Mouse (Mus musculus): ENCODE data around the gene Dclre1a. TPM values are rescaled to one million over a fixed set of nuclear protein-coding genes. Genes with fewer than 3 reads are reported as not detected.
"Not testable (repeated sequence)": the region's sequence is repeated elsewhere in the genome, so short reads cannot be mapped to it uniquely, and the experiment has no call there.

Gene Dclre1a
- polyA plus RNA-seq, 1 experiment from 2014 or later: 18.4 TPM

DNA sequence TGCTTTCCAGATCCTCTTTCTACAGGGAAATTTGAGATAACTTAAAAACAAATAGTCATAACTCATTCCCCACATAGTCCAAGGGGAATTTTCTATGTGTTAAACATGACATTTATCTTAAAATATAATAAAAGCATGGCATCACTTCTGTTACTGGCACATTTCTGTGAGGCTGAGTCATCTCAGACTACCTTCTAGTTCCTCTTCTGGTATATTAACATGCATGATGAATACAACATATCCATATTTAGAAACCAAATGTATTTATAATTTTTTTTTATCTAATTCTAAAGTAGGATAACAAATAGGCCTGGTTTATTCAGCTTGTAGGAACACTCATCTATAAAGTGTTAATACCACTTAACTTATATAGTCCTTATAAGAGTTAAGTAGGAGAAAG lies 2.0 kb downstream of the Dclre1a start:
- no peak overlapping the region for H3K4me3 ChIP-seq
- no peak overlapping the region for H3K9ac ChIP-seq (replicated peaks)
- no peak overlapping the region for H3K27ac ChIP-seq (replicated peaks)
- peaks cover 26% of the 10 kb centered on the region; the same call in 1 of the 2 replicates for H3K36me3 ChIP-seq
- peaks cover 15% of the 10 kb centered on the region for H3K4me1 ChIP-seq
- no peaks in the 10 kb centered on the region for H3K27me3 ChIP-seq
- H3K4me2 ChIP-seq (replicated peaks): no peak overlapping the region
- H3K9me3 ChIP-seq: no peaks in the 10 kb centered on the region
- no peak for ATAC-seq (ENCODE audit: low FRiP score, low read depth)

DNA sequence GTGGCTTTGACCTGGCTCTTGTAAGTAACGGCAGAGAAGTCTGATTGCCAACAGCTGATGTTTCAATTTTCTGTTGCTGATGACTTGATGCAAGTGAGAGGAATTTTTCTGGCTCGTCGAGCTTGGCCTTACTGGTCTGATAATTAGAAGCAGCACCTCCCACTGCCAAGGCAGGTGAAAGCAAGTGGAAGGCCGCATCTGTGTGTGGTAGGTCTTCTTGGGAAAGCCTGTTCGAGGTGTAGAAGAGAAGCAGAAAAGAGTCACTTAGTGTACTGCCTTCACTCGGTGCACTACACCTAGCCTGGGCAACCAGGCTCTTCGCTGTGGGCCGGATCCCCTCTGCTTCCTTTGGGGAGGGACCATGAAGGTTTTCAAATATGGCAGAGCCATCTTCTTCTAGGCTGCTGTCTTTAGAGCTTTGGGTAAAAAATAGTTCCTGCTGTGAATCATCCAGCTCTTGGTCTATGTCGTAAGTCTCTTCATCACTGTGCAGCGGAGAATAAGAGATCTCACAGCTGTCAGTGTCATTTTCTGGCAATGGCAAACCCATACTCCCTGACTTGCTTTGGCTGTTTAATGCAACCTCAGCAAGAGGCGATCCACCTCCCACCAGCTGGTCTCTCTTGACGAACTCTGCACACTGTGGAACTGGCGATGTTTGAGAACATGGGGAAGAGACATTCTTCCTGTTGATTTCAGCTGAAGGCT lies 3.2 kb downstream of the Dclre1a start:
- Histone ChIP-seq H3K36me3 (peaks cover 26% of the 10 kb centered on the region; the same call in 1 of the 2 replicates), H3K4me2 (replicated peaks) (no peak overlapping the region), H3K9ac (replicated peaks) (no peak overlapping the region), H3K27ac (replicated peaks) (no peak overlapping the region), H3K4me3 (no peak overlapping the region), H3K4me1 (peaks cover 12% of the 10 kb centered on the region), H3K9me3 (no peaks in the 10 kb centered on the region), H3K27me3 (no peaks in the 10 kb centered on the region)
- no peak for ATAC-seq (ENCODE audit: low FRiP score, low read depth)
- 93% methylated on average over 13 of the region's 13 CpGs for WGBS

DNA sequence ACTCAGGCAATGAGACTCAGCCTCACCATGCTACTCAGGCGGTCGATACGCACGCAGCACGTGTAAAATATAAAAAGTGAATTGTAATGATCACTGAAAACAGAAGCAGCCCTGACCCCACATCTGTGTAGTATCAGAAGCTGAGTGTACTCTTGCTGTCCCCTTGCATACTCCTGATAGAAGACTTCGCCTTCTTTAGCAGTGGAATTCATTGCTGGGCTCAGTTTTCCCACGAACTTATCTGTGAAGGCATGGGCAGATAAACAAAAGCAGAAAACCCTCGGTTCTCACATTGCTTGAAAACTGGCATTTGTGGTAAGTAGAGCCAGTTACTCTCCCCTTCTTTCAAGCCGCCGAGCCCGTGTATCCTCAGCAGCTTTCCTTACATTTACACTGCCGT lies 4.7 kb downstream of the Dclre1a start:
- Histone ChIP-seq H3K9me3 (no peaks in the 10 kb centered on the region), H3K27ac (replicated peaks) (no peak overlapping the region), H3K4me2 (replicated peaks) (no peak overlapping the region), H3K4me3 (no peak overlapping the region), H3K9ac (replicated peaks) (no peak overlapping the region), H3K27me3 (no peaks in the 10 kb centered on the region), H3K36me3 (peaks cover 26% of the 10 kb centered on the region; the same call in 1 of the 2 replicates), H3K4me1 (peaks cover 5% of the 10 kb centered on the region)
- no peak for ATAC-seq (ENCODE audit: low FRiP score, low read depth)
- 92% methylated on average over 12 of the region's 12 CpGs for WGBS

DNA sequence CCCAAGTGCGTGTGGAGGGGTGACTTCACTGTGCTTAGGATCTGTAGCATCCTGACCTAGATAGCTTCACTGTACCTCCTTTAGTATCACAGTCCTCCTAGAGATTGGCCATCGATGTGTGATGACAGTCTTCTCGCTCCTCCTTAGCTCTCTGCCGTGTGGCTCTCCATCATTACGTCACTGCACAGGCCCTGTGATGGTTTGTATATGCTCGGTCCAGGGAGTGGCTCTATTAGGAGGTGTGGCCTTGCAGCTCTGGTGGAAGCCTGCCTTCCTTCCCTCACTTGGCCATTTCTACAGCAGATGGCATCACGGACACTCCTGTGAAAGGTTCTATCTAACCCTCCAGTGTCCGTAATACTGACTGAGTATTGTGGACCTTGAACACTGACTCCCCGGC lies 12.3 kb downstream of the Dclre1a start:
- H3K9me3 ChIP-seq: no peaks in the 10 kb centered on the region
- 95% methylated on average over 9 of the region's 9 CpGs for WGBS
- H3K27ac ChIP-seq (replicated peaks): no peak overlapping the region
- H3K9ac ChIP-seq (replicated peaks): no peak overlapping the region
- no peak overlapping the region for H3K4me3 ChIP-seq
- peaks cover 9% of the 10 kb centered on the region; the same call in 1 of the 2 replicates for H3K36me3 ChIP-seq
- no peaks in the 10 kb centered on the region for H3K27me3 ChIP-seq
- H3K4me2 ChIP-seq (replicated peaks): no peak overlapping the region
- H3K4me1 ChIP-seq: no peaks in the 10 kb centered on the region
- ATAC-seq (ENCODE audit: low FRiP score, low read depth): no peak

DNA sequence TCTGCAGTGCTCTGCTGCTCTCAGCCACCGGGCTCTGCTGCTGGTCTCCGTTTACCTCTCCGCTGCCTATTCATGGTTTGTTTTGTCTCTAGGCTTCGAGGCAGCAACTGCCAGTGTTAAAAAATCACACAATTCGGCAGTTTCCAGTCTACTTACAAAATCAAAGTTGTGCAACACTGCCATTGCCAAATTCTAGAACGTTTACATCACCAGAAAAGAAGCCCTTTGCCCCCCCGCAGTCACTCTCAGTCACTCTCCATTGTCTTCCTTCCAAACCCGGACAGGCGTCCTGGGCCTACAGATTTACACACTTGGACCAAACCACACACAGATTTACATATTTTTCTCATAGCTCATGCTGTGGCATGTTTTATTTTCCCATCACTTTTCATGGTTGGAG lies 13.0 kb downstream of the Dclre1a start:
- Histone ChIP-seq H3K27me3 (no peaks in the 10 kb centered on the region), H3K9ac (replicated peaks) (no peak overlapping the region), H3K4me3 (no peak overlapping the region), H3K36me3 (peaks cover 9% of the 10 kb centered on the region; the same call in 1 of the 2 replicates), H3K9me3 (no peaks in the 10 kb centered on the region), H3K27ac (replicated peaks) (no peak overlapping the region), H3K4me1 (no peaks in the 10 kb centered on the region), H3K4me2 (replicated peaks) (no peak overlapping the region)
- WGBS: 83% methylated on average over 9 of the region's 9 CpGs
- no peak for ATAC-seq (ENCODE audit: low FRiP score, low read depth)

DNA sequence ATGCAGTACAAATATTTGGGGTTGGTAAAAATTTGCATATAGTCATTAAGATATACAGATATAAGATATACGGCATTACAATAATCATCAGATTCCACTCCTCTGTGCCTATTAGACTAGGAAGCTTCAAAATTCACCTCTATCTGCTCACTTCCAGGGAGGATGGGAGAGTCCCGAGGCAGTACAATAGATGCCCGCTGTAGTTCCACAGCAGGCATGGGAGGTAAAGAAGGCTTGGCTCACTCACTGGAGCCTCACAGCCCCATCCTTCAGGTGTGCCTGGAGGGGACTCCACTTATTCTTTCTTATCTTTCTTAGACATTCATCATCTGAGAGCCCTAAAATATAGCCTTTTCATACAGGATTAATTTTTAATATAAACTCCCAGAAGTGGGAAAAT lies 13.7 kb downstream of the Dclre1a start:
- Histone ChIP-seq H3K9me3 (no peaks in the 10 kb centered on the region), H3K27ac (replicated peaks) (no peak overlapping the region), H3K27me3 (no peaks in the 10 kb centered on the region), H3K9ac (replicated peaks) (no peak overlapping the region), H3K36me3 (peaks cover 9% of the 10 kb centered on the region; the same call in 1 of the 2 replicates), H3K4me2 (replicated peaks) (no peak overlapping the region), H3K4me1 (no peaks in the 10 kb centered on the region), H3K4me3 (no peak overlapping the region)
- ATAC-seq (ENCODE audit: low FRiP score, low read depth): no peak
- 88% methylated on average over 3 of the region's 3 CpGs for WGBS

DNA sequence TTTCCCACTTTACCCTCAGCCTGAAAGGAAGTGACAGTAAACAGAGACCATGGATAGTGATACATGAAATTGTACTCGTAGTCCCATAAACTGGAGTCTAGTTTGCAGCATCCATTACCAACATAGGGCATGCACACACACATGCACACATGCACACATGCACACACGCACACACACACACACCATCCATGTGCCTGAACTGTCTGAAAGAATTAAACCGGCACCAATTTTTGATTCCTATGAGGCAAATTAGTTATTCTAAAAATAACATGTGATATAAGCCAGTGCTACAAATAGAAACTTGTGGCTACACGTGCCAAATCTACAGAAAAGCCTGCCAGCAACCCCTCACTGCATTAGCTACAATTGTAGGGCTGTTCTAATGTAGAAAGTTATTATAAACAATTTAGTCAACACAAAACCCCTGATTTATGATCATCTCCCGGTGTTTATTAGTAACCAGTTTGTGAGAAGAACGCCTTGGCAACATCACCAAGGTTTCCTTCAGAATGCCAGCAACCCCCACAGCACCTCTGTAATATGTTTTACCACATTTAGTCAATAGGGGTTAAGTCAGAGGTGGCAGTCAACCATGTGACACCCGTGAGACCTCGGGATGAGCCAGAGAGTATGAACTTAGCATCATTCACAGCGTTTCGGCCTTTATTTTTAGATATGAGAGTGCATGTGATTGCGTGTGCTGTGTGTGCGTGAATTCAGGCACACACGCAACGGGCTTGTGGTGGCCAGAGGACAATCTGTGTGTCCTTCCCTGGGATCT lies 14.5 kb downstream of the Dclre1a start:
- 96% methylated on average over 14 of the region's 14 CpGs for WGBS
- Histone ChIP-seq H3K36me3 (peaks cover 9% of the 10 kb centered on the region; the same call in 1 of the 2 replicates), H3K27ac (replicated peaks) (no peak overlapping the region), H3K4me1 (no peaks in the 10 kb centered on the region), H3K27me3 (no peaks in the 10 kb centered on the region), H3K9me3 (no peaks in the 10 kb centered on the region), H3K4me3 (no peak overlapping the region), H3K9ac (replicated peaks) (no peak overlapping the region), H3K4me2 (replicated peaks) (no peak overlapping the region)
- ATAC-seq (ENCODE audit: low FRiP score, low read depth): no peak

DNA sequence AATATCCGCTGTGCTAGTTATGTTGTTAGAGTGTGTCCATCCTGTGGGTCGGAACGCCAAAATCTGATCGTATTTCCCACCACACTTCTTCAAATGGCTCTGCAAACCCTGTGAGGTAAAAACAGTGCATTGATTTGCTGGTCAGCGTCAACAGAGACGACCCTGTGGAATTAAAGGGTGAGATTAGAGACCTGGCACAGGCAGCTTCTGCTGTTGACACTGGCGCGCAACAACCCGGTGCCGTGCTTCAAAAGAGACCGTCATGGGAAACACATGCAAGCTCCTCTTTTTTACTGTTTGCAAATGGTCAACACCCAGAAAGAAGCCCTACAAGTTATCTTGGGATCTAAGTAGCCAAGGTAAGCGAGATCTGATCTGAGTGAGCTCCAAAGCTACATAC lies 16.8 kb downstream of the Dclre1a start:
- Histone ChIP-seq H3K27ac (replicated peaks) (no peak overlapping the region), H3K9ac (replicated peaks) (no peak overlapping the region), H3K4me1 (no peaks in the 10 kb centered on the region), H3K27me3 (no peaks in the 10 kb centered on the region), H3K4me3 (no peak overlapping the region), H3K9me3 (no peaks in the 10 kb centered on the region), H3K4me2 (replicated peaks) (no peak overlapping the region), H3K36me3 (peaks cover 9% of the 10 kb centered on the region; the same call in 1 of the 2 replicates)
- 93% methylated on average over 12 of the region's 12 CpGs for WGBS
- ATAC-seq (ENCODE audit: low FRiP score, low read depth): no peak

DNA sequence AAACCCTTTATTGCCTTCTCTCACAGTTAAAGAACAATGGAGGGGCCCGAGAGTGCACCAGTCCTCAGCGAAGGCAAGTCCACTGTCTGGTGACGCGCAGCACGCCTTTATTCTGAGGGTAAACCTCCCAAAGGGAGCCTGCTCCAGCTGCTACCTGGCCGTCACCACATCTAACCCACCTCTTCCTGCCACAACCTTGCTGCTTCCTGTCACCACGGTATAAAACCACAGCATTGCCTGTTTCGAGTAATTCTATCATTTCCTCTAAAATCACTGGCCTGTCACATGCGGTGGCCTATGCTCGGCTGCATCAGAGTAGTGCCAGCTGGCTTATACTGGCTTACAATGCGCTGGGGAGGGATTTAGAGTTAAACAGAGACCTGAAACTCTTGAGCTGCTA lies 17.5 kb downstream of the Dclre1a start:
- H3K9me3 ChIP-seq; H3K36me3 ChIP-seq; H3K4me2 ChIP-seq (replicated peaks); H3K4me1 ChIP-seq; H3K4me3 ChIP-seq; H3K27me3 ChIP-seq; H3K27ac ChIP-seq (replicated peaks); ATAC-seq (ENCODE audit: low FRiP score, low read depth); H3K9ac ChIP-seq (replicated peaks): not testable (repeated sequence)
- no CpG with 5 or more reads among the region's 11 CpGs for WGBS

DNA sequence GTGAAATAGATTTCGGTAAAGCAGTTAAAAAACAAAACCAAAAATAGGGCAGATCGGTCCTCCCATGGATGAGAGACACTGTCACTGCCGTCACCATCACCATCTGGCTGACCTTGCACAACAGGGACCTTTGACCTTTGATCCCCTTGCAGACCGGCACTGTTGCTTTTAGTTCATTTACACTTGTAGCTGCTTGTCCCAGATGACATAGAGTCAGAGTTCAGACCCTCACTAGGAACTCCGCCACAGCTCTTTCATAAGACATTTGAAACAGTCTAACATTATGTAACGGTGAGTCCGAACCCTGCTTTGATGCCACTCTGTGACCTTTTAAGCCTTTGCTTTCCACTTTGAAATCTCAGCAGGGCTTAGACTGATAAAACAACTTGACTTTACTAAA lies 28.6 kb downstream of the Dclre1a start:
- not testable (repeated sequence) for H3K27me3 ChIP-seq; H3K27ac ChIP-seq (replicated peaks); H3K9ac ChIP-seq (replicated peaks); H3K4me2 ChIP-seq (replicated peaks); H3K36me3 ChIP-seq; H3K4me3 ChIP-seq; H3K9me3 ChIP-seq; ATAC-seq (ENCODE audit: low FRiP score, low read depth); H3K4me1 ChIP-seq
- no CpG with 5 or more reads among the region's 7 CpGs for WGBS

DNA sequence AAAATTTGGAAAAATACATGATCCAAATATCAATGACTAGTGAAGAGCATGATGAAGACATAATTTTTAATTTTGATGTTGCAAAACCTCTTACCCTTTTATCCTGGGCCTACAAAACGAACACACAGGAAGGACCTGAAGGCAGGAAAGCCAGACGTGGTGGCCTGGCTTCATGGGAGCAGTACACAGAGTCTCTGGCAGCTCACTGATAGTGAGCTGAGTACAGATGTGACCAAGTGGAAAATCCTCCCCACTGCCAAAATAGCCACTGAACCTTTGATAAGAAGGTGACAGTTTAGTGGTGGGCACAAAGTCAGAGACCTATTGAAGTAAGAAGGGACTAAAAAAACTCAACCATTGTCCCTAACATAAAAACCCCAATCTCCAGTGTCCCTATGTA lies 34.5 kb downstream of the Dclre1a start:
- no CpG with 5 or more reads among the region's 2 CpGs for WGBS

DNA sequence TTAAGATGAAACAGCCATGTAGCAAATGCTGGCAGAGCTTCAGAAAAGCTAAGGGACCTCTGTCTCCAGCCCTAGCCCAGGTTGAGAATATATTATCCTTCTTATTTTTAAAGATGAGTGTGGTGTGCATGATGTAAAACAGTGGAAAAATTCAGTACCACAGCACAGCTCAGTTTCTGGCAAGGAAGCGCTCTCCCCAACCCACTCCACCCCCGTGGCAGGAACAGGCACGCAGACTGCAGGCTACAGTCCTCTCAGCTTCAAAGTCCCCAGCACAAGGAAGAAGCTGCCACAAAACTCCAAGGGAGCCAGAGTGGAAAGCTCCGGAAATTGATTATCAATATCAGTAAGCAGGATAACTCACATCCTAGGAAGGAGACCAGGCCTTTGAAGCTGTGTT lies 36.8 kb downstream of the Dclre1a start:
- H3K36me3 ChIP-seq; H3K4me3 ChIP-seq; H3K4me2 ChIP-seq (replicated peaks); ATAC-seq (ENCODE audit: low FRiP score, low read depth); H3K27ac ChIP-seq (replicated peaks); H3K27me3 ChIP-seq; H3K9me3 ChIP-seq; H3K9ac ChIP-seq (replicated peaks); H3K4me1 ChIP-seq: not testable (repeated sequence)
- no CpG with 5 or more reads among the region's 4 CpGs for WGBS

More for the DNA sequence above, 34.5 kb downstream of the Dclre1a start:
- not testable (repeated sequence) for H3K27me3 ChIP-seq; H3K9ac ChIP-seq (replicated peaks); H3K4me2 ChIP-seq (replicated peaks); H3K4me3 ChIP-seq; ATAC-seq (ENCODE audit: low FRiP score, low read depth); H3K4me1 ChIP-seq; H3K36me3 ChIP-seq; H3K27ac ChIP-seq (replicated peaks); H3K9me3 ChIP-seq
